Mouse (Mus musculus) frontal cortex, adult (tissue): ENCODE data around the gene Lhfpl4.

Experiments
- ATAC-seq: cut with Nextera tagmentation; 2 replicates; pipeline ENCODE4 v1.9.2; 2017; ENCODE audit warnings: mild to moderate bottlenecking, moderate library complexity, mixed read lengths; ENCODE audit not compliant: low TSS enrichment

Gene Lhfpl4

GRCm38 (mm10) chr6:113194841-113195595 lies at the start of gene Lhfpl4:
Gene Lhfpl4 (minus strand): TSS chr6:113195384.
- ATAC-seq: peak; percentile 74

- no peak for ATAC-seq
These were observed 47.6 kb upstream of the Lhfpl4 start for GRCm38 (mm10) chr6:113242753-113243152.

GRCm38 (mm10) chr6:113238442-113238841 lies 43.3 kb upstream of the Lhfpl4 start:
- no peak for ATAC-seq

GRCm38 (mm10) chr6:113237542-113238270 lies 42.5 kb upstream of the Lhfpl4 start, which contains the start of gene Mtmr14:
Gene Mtmr14 (plus strand): TSS chr6:113237843.
- peak; percentile 99 for ATAC-seq

GRCm38 (mm10) chr6:113235141-113235540 lies 40.0 kb upstream of the Lhfpl4 start:
- no peak for ATAC-seq

- no peak for ATAC-seq
These were observed 31.5 kb upstream of the Lhfpl4 start for GRCm38 (mm10) chr6:113226705-113227104.

- ATAC-seq: no peak
These were observed 30.6 kb upstream of the Lhfpl4 start for GRCm38 (mm10) chr6:113225798-113226197.

GRCm38 (mm10) chr6:113216280-113216679 lies 21.1 kb upstream of the Lhfpl4 start:
- no peak for ATAC-seq

- peak; percentile 67 for ATAC-seq
These were observed 410 bp upstream of the Lhfpl4 start for GRCm38 (mm10) chr6:113195596-113195992.

- no peak for ATAC-seq
These were observed 705 bp downstream of the Lhfpl4 start for GRCm38 (mm10) chr6:113194517-113194840.

GRCm38 (mm10) chr6:113193765-113194460 lies 1.3 kb downstream of the Lhfpl4 start:
- peak; percentile 51; the same call in 1 of the 2 replicates for ATAC-seq

- no peak for ATAC-seq
These were observed 10.2 kb downstream of the Lhfpl4 start for GRCm38 (mm10) chr6:113184866-113185525.

- ATAC-seq: no peak
These were observed 11.0 kb downstream of the Lhfpl4 start for GRCm38 (mm10) chr6:113184163-113184562.

GRCm38 (mm10) chr6:113179195-113179733 lies 15.9 kb downstream of the Lhfpl4 start:
- 0 out of 2 replicates have a peak, but pooled peaks have one; percentile 14 for ATAC-seq

GRCm38 (mm10) chr6:113178286-113179194 lies 16.6 kb downstream of the Lhfpl4 start:
- ATAC-seq: peak; percentile 98

GRCm38 (mm10) chr6:113176613-113177012 lies 18.6 kb downstream of the Lhfpl4 start:
- ATAC-seq: no peak

- ATAC-seq: no peak
These were observed 19.7 kb downstream of the Lhfpl4 start for GRCm38 (mm10) chr6:113175469-113175868.

- 0 out of 2 replicates have a peak, but pooled peaks have one; percentile 29 for ATAC-seq
These were observed 22.6 kb downstream of the Lhfpl4 start for GRCm38 (mm10) chr6:113172568-113172967.

- no peak for ATAC-seq
These were observed 23.2 kb downstream of the Lhfpl4 start for GRCm38 (mm10) chr6:113172011-113172410.

GRCm38 (mm10) chr6:113170651-113171050 lies 24.5 kb downstream of the Lhfpl4 start:
- no peak for ATAC-seq
